20 mouse cellular contexts compared by ENCODE assay signal in genomic region chr12:53621271-53621670, GRCm38 (mm10).
DNase-seq lines count a peak whose midpoint lies in the region; ATAC-seq and TF ChIP-seq lines count a peak whose summit lies in the region.
"Had no signal": no experiment of that assay in that cellular context is flagged by ENCODE, and none has a peak within 500 bp of the region (broad histone marks: within the 10 kb centered on the region; RNA-seq: fewer than 3 reads in every experiment).

No protein-coding gene starts in this region.

- TF ChIP-seq CTCF in hindbrain, postnatal 0 days (IDR thresholded peaks at IDR 0.05; ENCODE audit: low read depth), result no peak

- no peak overlapping the region for H3K4me3 ChIP-seq in forebrain, embryonic 16.5 days (replicated peaks; ENCODE audit: low read length)
- H3K4me3 ChIP-seq in forebrain, embryonic 15.5 days, result no peak overlapping the region
- no peak overlapping the region for H3K4me3 ChIP-seq in midbrain, embryonic 16.5 days (ENCODE audit: low read depth, low read length)
- H3K4me3 ChIP-seq in midbrain, embryonic 14.5 days (replicated peaks; ENCODE audit: low read depth, low read length), result no peak overlapping the region
- no peak overlapping the region for H3K4me3 ChIP-seq in hindbrain, postnatal 0 days (ENCODE audit: low read length)
- no peak overlapping the region for H3K4me3 ChIP-seq in intestine, embryonic 16.5 days (ENCODE audit: low read length)
- H3K4me3 ChIP-seq: embryonic facial prominence, embryonic 13.5 days; heart, embryonic 10.5 days had no signal

- no peak for DNase-seq in midbrain, embryonic 14.5 days
- peak; percentile 41 for DNase-seq in hindbrain, postnatal 0 days (ENCODE audit: low spot score)
- no peak for DNase-seq in layer of hippocampus, adult 9-10 months (ENCODE audit: low spot score)
- DNase-seq: adrenal gland, adult 2 months; adrenal gland, postnatal 25 days; cerebellum, adult 11 months; cerebellum, adult 9-10 months; cerebellum, postnatal 25 days; gastrocnemius, postnatal 10 days; heart, adult 18-20 months; heart, postnatal 10 days; heart, postnatal 4 days; kidney, adult 9 months had no signal

- H3K9me3 ChIP-seq in forebrain, embryonic 16.5 days (ENCODE audit: control insufficient read depth, low read length), result no peaks in the 10 kb centered on the region
- H3K9me3 ChIP-seq in forebrain, embryonic 15.5 days, result no peaks in the 10 kb centered on the region
- H3K9me3 ChIP-seq in midbrain, embryonic 16.5 days (replicated peaks; ENCODE audit: control insufficient read depth, low read length, poor library complexity, severe bottlenecking), result no peaks in the 10 kb centered on the region
- no peaks in the 10 kb centered on the region for H3K9me3 ChIP-seq in midbrain, embryonic 14.5 days (ENCODE audit: control insufficient read depth, low read length)
- no peaks in the 10 kb centered on the region for H3K9me3 ChIP-seq in hindbrain, postnatal 0 days (ENCODE audit: low read length)
- no peaks in the 10 kb centered on the region for H3K9me3 ChIP-seq in intestine, embryonic 16.5 days (ENCODE audit: control insufficient read depth, low read length)
- H3K9me3 ChIP-seq: embryonic facial prominence, embryonic 13.5 days; heart, embryonic 10.5 days had no signal

- no peaks in the 10 kb centered on the region for H3K36me3 ChIP-seq in forebrain, embryonic 16.5 days (ENCODE audit: control insufficient read depth, insufficient read depth)
- H3K36me3 ChIP-seq in forebrain, embryonic 15.5 days, result no peaks in the 10 kb centered on the region
- no peaks in the 10 kb centered on the region for H3K36me3 ChIP-seq in midbrain, embryonic 16.5 days (ENCODE audit: control insufficient read depth, insufficient read depth, low read length)
- no peaks in the 10 kb centered on the region for H3K36me3 ChIP-seq in midbrain, embryonic 14.5 days (ENCODE audit: control insufficient read depth, insufficient read depth, low read length)
- no peaks in the 10 kb centered on the region for H3K36me3 ChIP-seq in hindbrain, postnatal 0 days (ENCODE audit: insufficient read depth, low read length)
- H3K36me3 ChIP-seq in intestine, embryonic 16.5 days (ENCODE audit: control insufficient read depth, insufficient read depth, low read length), result no peaks in the 10 kb centered on the region
- H3K36me3 ChIP-seq: embryonic facial prominence, embryonic 13.5 days; heart, embryonic 10.5 days had no signal

- WGBS in forebrain, embryonic 16.5 days, result 15% methylated on average over 7 of the region's 7 CpGs
- 22% methylated on average over 7 of the region's 7 CpGs for WGBS in forebrain, embryonic 15.5 days
- WGBS in midbrain, embryonic 16.5 days, result 49% methylated on average over 7 of the region's 7 CpGs
- 44% methylated on average over 7 of the region's 7 CpGs for WGBS in midbrain, embryonic 14.5 days
- 41% methylated on average over 7 of the region's 7 CpGs for WGBS in hindbrain, postnatal 0 days
- 72% methylated on average over 7 of the region's 7 CpGs for WGBS in intestine, embryonic 16.5 days

- no peak overlapping the region for H3K9ac ChIP-seq in forebrain, embryonic 16.5 days (replicated peaks; ENCODE audit: low read depth, low read length)
- H3K9ac ChIP-seq in forebrain, embryonic 15.5 days (replicated peaks), result no peak overlapping the region
- H3K9ac ChIP-seq in midbrain, embryonic 16.5 days (ENCODE audit: low read depth, low read length), result 0 out of 2 replicates have a peak overlapping the region, but pooled peaks have one; percentile 0
- H3K9ac ChIP-seq in midbrain, embryonic 14.5 days (replicated peaks; ENCODE audit: low read length), result no peak overlapping the region
- no peak overlapping the region for H3K9ac ChIP-seq in hindbrain, postnatal 0 days (replicated peaks; ENCODE audit: low read length)
- no peak overlapping the region for H3K9ac ChIP-seq in intestine, embryonic 16.5 days (ENCODE audit: low read depth, low read length)
- H3K9ac ChIP-seq: embryonic facial prominence, embryonic 13.5 days had no signal

- H3K4me2 ChIP-seq in forebrain, embryonic 16.5 days (ENCODE audit: low read length), result no peak overlapping the region
- H3K4me2 ChIP-seq in forebrain, embryonic 15.5 days (replicated peaks), result no peak overlapping the region
- no peak overlapping the region for H3K4me2 ChIP-seq in midbrain, embryonic 16.5 days (ENCODE audit: low read length)
- H3K4me2 ChIP-seq in midbrain, embryonic 14.5 days (ENCODE audit: low read length), result no peak overlapping the region
- no peak overlapping the region for H3K4me2 ChIP-seq in hindbrain, postnatal 0 days (ENCODE audit: low read depth, low read length)
- no peak overlapping the region for H3K4me2 ChIP-seq in intestine, embryonic 16.5 days (ENCODE audit: low read depth, low read length)
- H3K4me2 ChIP-seq: embryonic facial prominence, embryonic 13.5 days had no signal

- H3K27me3 ChIP-seq in forebrain, embryonic 16.5 days (replicated peaks; ENCODE audit: control insufficient read depth, insufficient read depth, low read length), result no peaks in the 10 kb centered on the region
- H3K27me3 ChIP-seq in forebrain, embryonic 15.5 days, result no peaks in the 10 kb centered on the region
- H3K27me3 ChIP-seq in midbrain, embryonic 16.5 days (ENCODE audit: control insufficient read depth, insufficient read depth, low read depth, low read length), result no peaks in the 10 kb centered on the region
- H3K27me3 ChIP-seq in midbrain, embryonic 14.5 days (ENCODE audit: control insufficient read depth, insufficient read depth, low read length), result no peaks in the 10 kb centered on the region
- H3K27me3 ChIP-seq in hindbrain, postnatal 0 days (ENCODE audit: insufficient read depth, low read length), result no peaks in the 10 kb centered on the region
- no peaks in the 10 kb centered on the region for H3K27me3 ChIP-seq in intestine, embryonic 16.5 days (replicated peaks; ENCODE audit: control insufficient read depth, insufficient read depth, low read length)

- ATAC-seq in forebrain, embryonic 16.5 days, result 0 out of 2 replicates have a peak, but pooled peaks have one; percentile 45
- ATAC-seq in forebrain, embryonic 15.5 days (replicated peaks), result no peak; the same call in 1 of the 2 replicates
- ATAC-seq in midbrain, embryonic 16.5 days, result no peak
- no peak for ATAC-seq in midbrain, embryonic 14.5 days (ENCODE audit: low FRiP score, low TSS enrichment)
- ATAC-seq in hindbrain, postnatal 0 days, result 0 out of 2 replicates have a peak, but pooled peaks have one; percentile 43
- no peak for ATAC-seq in intestine, embryonic 16.5 days
- ATAC-seq: intestine, postnatal 0 days had no signal

- H3K4me1 ChIP-seq in forebrain, embryonic 16.5 days (replicated peaks; ENCODE audit: control insufficient read depth, insufficient read depth, low read length), result peaks cover 27% of the 10 kb centered on the region
- H3K4me1 ChIP-seq in forebrain, embryonic 15.5 days, result peaks cover 30% of the 10 kb centered on the region
- H3K4me1 ChIP-seq in midbrain, embryonic 16.5 days (ENCODE audit: control insufficient read depth, insufficient read depth, low read length), result peaks cover 14% of the 10 kb centered on the region
- H3K4me1 ChIP-seq in midbrain, embryonic 14.5 days (ENCODE audit: control insufficient read depth, insufficient read depth, low read length), result peaks cover 22% of the 10 kb centered on the region
- peaks cover 17% of the 10 kb centered on the region for H3K4me1 ChIP-seq in hindbrain, postnatal 0 days (ENCODE audit: insufficient read depth, low read length)
- H3K4me1 ChIP-seq in intestine, embryonic 16.5 days (ENCODE audit: control insufficient read depth, insufficient read depth, low read length), result no peaks in the 10 kb centered on the region
- H3K4me1 ChIP-seq: heart, embryonic 10.5 days had no signal

- H3K27ac ChIP-seq in forebrain, embryonic 16.5 days (ENCODE audit: low read length), result no peak overlapping the region
- no peak overlapping the region for H3K27ac ChIP-seq in forebrain, embryonic 15.5 days (replicated peaks)
- H3K27ac ChIP-seq in midbrain, embryonic 16.5 days (ENCODE audit: low read length), result no peak overlapping the region
- no peak overlapping the region for H3K27ac ChIP-seq in midbrain, embryonic 14.5 days (replicated peaks; ENCODE audit: low read depth, low read length)
- H3K27ac ChIP-seq in hindbrain, postnatal 0 days, result peak overlapping the region; percentile 45; the same call in 1 of the 2 replicates
- H3K27ac ChIP-seq in intestine, embryonic 16.5 days (ENCODE audit: low read length), result no peak overlapping the region
- H3K27ac ChIP-seq: embryonic facial prominence, embryonic 13.5 days; heart, embryonic 10.5 days had no signal

Comparison
In these comparisons a context has a peak if more than half of its experiments do, and no peak if none do; other contexts are left out.
1. ATAC-seq: peak in forebrain, embryonic 16.5 days (single experiment) and hindbrain, postnatal 0 days (single experiment); none in forebrain, embryonic 15.5 days (single experiment), midbrain, embryonic 16.5 days (single experiment), midbrain, embryonic 14.5 days (single experiment) and intestine, embryonic 16.5 days (single experiment).